Mouse (Mus musculus) right cerebral cortex, adult 18-20 months (tissue): ENCODE results near the gene Zbtb44.

Experiments used
- DNase-seq: peaks from one replicate; pipeline ENCODE4 v3.0.0; 2022; ENCODE audit warnings: mixed read lengths

Gene Zbtb44

GRCm38 (mm10) chr9:31072256-31072655 lies 41.8 kb downstream of the Zbtb44 start:
- DNase-seq, result no peak

DNA sequence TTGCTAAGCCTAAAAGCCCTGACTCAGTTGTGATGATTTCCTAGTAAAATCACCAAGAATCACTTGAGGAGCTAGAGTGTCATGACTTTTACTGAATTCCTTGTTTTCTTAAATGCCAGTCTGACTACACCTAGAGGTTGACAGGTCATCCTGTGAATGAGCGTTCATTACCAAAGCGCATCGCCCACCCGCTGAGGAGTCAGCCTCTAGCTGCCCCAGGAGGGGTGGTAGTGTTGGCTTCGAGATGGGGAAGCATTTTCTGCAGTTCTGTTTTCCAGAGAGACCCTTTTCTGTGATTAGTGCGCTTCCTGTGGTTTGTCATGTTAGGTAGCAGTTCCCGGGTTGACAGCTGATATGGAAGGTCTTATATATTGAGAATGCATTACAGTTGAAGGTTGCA lies 43.4 kb downstream of the Zbtb44 start:
- DNase-seq, result no peak

DNA sequence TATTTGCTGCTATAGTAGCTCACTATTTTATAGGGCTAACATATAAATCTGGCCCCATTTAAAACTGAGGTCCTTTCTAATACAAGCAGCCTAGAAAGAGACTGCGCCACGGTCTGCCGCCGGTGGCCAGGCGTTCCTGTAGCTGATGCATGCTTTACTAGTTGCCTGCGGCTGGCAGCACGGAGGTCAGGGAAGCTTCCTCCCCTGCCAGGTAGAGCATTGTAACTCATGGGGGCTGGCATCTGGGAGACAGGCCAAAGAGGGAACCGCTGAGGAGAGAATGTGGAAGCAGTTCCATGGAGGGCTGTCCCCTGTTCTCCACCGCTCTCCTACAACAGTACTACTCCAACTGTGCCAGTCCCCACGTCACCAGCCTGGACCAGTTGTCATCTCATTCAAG lies 44.4 kb downstream of the Zbtb44 start:
- no peak for DNase-seq

GRCm38 (mm10) chr9:31080726-31081125 lies 50.3 kb downstream of the Zbtb44 start:
- no peak for DNase-seq

DNA sequence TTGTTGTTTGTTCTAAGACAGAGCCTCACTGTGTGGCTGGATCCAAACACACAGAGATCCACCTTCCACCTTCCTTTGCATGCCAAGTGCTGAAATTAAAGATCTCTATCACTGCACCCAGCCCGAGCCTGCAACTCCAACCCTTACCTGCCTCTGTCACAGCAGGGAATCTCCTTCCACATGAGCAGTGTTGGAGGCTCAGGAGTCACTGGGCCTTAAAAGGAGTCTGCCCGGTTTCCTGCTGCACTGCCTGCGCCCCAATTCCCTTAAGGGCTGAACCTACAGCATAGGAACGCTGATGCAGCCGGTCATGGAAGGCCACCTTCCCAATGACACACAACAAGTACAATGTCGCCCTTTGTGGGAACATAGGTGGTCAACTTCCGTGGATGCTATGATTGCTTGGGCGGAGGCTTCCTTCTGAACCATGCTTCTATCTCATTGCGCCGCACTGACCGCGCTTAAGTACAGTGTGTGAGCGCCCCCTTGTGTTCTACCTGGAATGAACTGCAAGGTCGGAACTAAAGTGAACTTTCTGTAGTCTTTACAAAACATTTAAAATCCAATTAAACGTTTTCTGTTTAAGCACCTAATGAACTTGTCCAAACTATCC lies 51.7 kb downstream of the Zbtb44 start:
- DNase-seq, result peak; percentile 72

DNA sequence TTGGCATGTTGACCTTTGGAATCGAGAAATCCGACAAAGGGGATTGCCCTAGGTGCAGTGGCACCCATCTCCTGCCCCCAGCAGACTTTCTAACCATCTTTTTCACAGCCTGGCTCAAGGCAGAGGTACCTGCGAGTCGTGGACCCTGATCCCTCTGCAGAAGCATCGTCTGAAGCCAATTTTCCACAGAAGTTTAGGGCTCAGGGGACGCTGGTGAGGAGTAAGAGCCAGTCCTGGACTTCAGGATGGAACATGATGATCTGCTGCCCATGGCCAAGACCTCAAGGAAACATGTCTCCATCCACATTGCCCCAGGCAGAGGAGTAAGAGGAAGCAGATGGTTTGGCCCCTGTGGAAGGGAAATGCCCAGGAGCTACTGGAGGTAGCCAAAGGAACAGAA lies 52.3 kb downstream of the Zbtb44 start:
- DNase-seq, result no peak

DNA sequence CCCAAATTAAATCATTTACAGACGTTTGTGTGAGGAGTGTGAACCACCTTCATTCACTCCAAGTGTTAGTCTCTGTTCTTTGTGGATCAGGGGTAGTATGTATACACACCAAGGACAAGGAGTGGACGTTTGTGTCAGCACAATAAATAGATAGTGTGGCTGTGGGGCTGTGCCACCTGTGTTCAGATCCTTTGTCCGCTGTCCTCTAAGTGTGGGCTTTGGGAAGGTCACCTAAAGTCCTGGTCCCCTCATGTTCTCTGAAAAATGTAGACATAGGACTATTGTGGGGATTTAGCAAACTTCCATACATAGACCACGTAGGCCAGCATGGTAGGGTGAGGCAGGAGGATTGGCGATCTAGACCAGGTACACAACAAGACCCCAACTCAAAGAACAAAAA lies 55.1 kb downstream of the Zbtb44 start:
- no peak for DNase-seq

- peak; percentile 45 for DNase-seq
These were observed 55.8 kb downstream of the Zbtb44 start for GRCm38 (mm10) chr9:31086085-31086753.

DNA sequence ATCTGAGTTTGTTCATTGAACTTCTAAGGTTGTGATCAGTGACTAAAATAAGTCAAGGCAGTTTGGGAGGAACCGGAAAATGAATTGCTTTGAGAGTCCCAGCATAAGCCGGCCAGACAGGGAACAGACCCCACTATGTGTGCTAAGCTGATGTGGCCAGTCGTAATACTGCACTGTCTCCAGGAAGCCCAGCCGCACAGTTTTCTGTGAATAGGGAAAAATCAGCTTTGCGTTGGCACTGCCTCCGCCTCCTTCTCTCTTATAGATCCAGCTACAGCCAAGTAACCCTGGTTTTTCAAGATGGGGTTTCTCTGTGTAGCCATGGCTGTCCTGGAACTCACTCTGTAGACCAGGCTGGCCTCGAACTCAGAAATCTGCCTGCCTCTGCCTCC lies 56.3 kb downstream of the Zbtb44 start:
- no peak for DNase-seq

GRCm38 (mm10) chr9:31087466-31087865 lies 57.0 kb downstream of the Zbtb44 start:
- DNase-seq, result no peak

GRCm38 (mm10) chr9:31088116-31088515 lies 57.7 kb downstream of the Zbtb44 start:
- DNase-seq, result no peak

- DNase-seq, result no peak
These were observed 58.4 kb downstream of the Zbtb44 start for GRCm38 (mm10) chr9:31088883-31089282.

GRCm38 (mm10) chr9:31089541-31089940 lies 59.1 kb downstream of the Zbtb44 start:
- no peak for DNase-seq

- DNase-seq, result no peak
These were observed 59.9 kb downstream of the Zbtb44 start for GRCm38 (mm10) chr9:31090081-31091023.

- no peak for DNase-seq
These were observed 60.7 kb downstream of the Zbtb44 start for GRCm38 (mm10) chr9:31091162-31091581.

DNA sequence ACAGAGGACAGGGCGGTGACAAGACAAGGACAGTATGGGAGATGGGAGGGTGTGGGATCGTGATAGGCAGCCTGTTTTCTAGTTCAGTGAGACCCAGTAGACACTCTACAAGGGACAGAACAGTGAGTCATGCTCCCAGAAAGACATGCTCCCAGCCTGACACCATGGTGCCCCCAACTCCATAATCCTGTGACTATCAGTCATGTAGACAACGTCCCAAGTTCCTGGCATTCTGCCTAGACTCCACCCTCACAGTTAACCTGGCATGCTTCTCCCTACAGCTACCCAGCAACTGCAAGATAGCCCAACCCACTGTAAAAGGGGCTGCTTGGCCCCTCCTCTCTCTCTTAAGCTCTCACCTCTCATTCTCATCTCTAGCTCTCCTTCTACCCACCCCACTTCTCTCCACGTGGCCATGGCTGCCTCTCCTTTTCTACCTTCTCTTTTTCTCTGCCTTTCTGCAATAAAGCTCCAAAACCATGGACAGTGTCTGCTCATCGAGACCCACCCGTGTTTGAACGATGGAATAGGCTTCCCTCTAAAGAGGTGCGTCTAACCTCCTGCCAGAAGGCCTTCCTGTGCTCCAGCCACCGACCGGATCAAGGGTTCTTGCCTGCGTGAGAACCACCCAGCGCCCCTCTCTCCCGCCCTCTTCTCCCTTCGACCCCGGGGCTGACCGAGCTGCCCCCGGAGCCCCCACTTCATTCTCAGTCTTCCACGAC lies 61.8 kb downstream of the Zbtb44 start:
- DNase-seq, result no peak

- no peak for DNase-seq
These were observed 62.4 kb downstream of the Zbtb44 start for GRCm38 (mm10) chr9:31092833-31093195.

DNA sequence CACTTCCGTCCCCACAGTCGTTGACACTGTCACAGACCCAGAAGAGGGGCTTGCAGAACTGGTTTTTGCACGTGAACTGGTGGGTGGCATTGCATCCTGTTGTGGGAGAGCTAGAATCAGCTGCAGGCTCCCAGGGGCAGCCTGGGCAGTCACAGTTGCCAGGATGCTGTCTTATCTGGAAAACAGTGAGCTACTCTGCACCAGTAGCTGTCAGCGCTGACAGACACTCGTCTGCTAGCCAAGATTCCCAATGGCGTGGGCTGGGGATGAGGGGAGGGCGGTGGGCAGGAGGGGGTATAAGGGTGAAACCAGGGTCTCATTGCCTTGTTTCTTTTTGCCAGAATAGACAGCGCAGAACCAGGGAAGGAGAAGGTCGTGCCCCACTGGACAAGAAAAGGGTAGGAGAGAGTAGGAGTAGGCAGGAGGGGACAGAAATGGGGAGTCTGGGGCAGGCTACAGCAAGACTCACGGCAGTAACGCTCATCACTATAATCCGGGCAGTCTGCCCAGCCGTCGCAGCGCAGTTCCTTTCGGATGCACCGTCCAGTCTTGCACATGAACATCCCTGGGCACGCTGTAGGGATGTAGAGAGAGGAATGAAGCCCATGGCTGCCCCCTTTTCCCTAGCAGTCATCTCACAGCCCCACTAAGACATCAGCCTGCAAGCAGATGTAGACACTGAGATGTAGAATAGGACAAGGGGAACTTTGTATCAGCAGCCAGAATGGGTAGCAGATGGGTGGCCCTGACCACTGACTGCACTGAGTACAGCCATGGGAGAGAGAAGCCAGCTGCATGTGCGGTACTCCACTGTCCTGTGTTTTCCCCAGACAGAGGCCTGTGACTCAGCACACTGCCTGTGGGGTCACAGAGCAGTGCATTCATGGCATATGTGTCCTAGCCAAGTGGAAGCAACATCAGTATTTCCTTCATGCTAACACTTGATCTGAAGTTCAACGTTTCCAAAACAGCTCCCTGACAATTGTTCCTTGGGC lies 66.9 kb downstream of the Zbtb44 start:
- DNase-seq, result no peak

DNA sequence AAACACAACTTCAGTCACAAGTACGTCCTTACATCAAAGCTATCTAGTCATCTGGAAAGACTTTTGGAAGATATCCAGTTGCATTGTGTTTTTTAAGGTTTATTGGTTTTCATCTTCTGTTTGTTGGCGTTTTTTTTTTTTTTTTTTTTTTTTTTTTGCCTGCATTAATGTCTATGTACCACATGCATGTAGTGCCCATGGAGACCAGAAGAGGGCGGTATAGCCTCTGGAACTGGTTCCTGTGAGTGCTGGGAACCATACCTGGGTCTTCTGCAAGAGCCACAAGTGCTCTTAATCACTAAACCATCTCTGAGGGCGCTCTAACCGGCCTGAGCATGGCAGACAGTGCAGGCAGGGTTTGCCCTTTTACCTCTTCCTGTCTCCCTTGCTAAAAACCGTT lies 67.7 kb downstream of the Zbtb44 start:
- DNase-seq, result no peak

DNA sequence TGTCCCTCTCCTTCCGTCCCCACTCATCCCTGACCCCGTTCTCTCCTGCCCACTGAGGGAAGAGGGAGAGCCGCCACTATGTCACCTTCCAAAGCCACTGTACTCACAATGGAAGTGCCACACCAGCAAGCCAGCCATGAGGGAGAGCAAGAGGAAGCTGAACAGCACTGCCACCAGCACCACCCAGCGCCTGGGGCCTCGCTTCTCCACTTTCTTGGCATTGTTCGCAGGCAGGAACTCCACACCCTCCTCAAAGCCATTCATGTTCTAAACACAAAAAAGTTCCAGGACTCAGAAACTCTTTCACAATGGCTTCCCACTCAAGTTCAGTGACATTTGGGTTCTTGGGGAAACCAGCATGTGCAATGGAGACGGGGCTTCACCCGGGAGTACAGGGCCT lies 78.0 kb downstream of the Zbtb44 start:
- DNase-seq, result no peak

- no peak for DNase-seq
These were observed 85.1 kb downstream of the Zbtb44 start for GRCm38 (mm10) chr9:31115586-31115985.

- no peak for DNase-seq
These were observed 86.6 kb downstream of the Zbtb44 start for GRCm38 (mm10) chr9:31117088-31117487.
